Mouse (Mus musculus): ENCODE data around the gene Kifc3.

DNA sequence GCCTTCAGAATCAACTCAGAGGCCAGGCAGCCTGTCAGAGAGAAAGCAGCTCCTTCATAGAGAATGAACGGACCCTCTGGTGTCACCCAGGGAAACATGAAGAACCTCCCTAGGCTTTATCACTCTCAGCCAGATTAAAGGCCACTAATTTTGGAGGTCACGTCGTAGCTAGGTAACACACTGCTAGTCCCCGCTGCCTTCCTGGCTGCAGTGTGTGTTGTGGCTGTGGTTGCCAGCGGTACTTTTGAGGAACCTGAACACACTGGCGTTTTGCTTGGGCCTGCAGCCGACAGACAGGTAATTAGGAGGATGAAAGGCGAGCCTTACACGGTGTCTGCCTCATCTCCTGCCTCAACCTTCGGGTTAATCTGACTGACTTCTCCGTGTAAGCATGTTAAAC, 6.9 kb downstream of the Kifc3 start:
- no peak for TF ChIP-seq CTCF (conservative IDR thresholded peaks at IDR 0.05; ENCODE audit: low read length)
- no peak for TF ChIP-seq NANOG (IDR thresholded peaks at IDR 0.05; ENCODE audit: borderline replicate concordance, low read length)
- TF ChIP-seq POU5F1 (IDR thresholded peaks at IDR 0.05; ENCODE audit: borderline replicate concordance, low read length): no peak
